Mouse (Mus musculus): ENCODE measurements at regions not wholly inside any gene's neighbourhood (a gene's known extent, or its start where the extent isn't known, plus 50 kb on each side); places are given as distances from the start of the nearest gene placed in this dataset.
"Not testable (repeated sequence)": the region's sequence is repeated elsewhere in the genome, so short reads cannot be mapped to it uniquely, and the experiment has no call there.

DNA sequence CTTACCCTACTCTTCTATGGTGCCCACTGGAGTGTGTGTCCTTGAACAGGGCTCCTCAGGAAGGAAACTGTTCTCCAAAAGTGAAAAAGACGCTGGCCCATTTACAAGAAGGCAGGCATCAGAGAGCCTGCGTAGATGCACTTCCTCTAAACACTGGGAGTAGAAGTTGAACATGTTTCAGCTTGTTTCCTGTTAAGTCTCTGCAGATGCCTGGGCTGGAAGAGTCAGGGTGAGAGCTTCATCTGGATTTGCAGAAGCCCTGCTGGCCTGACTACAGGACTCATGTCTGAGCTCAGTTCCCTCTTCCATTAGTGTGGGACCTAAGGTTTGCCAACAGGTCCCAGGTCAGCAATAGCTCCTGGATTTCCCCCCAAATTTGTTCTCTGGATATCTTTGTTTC is 54.7 kb upstream of the Nlrp1b start:
- DNase-seq, result no peak

DNA sequence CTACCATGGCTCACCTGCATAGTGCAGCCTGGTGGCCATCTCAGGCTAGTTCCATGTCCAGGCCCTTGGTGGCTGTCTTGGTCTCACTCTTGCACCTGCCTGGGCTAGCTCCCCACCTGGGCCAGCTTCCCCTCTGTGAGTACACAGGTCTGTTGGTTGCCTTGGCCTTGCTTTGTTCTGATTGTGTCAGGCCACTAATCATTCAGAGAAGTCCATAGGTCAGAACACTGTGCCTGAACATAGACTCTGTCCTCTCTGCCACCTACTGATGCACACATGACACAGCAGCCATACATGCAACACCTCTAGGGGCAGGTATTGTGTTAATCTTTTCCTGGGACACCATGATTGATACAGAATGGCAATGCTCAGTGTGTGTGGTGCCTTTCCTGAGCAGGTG is 57.7 kb upstream of the Nlrp1b start:
- DNase-seq, result not testable (repeated sequence)

- no peak for DNase-seq
Observed at GRCm38 (mm10) chr11:71289490-71289889, 59.0 kb upstream of the Nlrp1b start.

DNA sequence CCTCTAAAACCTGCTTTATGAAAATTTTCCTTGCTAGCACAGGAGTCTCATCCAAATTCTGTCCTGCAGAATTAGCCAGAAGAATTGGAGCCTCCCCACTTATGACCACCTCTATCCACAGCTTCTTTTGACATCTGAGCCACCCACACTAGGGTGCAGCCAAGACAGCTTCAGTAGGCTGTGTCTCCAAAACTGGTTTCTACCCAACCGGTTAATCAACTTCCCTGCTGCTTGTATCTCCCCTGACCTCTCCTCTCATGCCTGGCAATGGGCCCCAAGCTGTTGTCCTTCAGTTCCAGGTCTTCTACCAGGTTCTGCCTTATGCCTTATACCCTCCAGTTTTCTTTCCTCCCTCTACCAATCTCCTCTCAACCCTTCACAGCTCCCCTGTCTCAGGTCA is 68.9 kb upstream of the Nlrp1b start:
- DNase-seq, result no peak

- no peak for DNase-seq
Observed at GRCm38 (mm10) chr11:71323439-71323838, 92.9 kb upstream of the Nlrp1b start.

DNA sequence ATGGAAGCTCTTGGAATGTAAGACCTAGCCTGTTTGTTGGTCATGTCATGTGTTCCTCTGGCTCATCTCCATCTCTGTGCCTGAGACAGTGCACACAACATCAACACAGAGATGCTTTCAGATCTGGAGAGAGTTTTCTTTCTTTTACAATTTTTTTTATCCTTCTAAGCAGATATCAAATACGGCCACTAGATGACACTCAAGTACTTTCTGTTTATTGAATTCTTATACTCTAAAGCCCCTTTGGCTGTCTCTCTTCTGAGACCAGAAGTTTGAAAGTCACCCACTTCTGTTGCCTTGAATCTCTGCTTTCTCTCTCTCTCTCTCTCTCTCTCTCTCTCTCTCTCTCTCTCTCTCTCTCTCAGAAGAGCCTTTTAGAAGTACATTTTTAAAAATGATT is 106.9 kb upstream of the Nlrp1b start:
- DNase-seq, result no peak

DNA sequence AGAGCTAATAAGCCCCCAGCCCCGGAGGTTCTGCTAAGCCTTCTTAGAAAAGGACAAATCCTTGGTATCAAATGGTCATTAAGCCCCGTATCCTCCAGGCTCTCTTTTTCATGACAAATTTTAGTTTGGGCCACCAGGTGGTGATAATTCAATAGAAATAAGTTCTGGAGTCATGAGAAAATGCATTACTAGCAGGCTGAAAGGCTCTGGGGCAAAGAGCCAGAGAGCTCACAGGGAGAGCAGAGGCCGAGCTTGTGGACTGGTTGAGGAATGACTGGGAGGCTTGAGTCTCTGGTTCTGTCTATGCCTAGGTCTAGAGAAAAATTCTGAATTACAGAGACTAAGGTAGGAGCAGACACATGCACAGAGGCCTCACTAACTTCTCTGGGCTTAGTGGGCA is 115.5 kb upstream of the Nlrp1b start:
- DNase-seq, result peak; percentile 21

DNA sequence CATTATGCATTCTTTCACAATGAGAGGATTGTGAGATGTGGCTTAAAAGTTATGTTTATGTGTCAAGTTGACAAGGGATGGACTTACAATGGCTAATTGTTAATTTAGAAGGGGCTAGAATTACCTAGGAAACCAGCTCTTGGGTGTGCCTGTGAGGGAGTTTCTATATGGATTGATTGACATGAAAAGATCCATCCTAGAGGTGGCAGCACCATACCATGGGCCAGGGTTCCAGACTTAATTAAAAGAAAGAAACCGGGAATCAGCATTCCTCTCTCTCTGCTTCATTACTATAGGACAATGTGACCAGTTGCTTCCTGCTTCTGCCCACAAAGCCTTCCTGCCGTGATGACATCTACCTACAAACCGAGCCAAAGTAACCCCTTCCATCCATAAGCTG is 126.6 kb upstream of the Nlrp1b start:
- DNase-seq, result no peak

GRCm38 (mm10) chr11:71360856-71361255 is 130.3 kb upstream of the Nlrp1b start:
- DNase-seq, result no peak

DNA sequence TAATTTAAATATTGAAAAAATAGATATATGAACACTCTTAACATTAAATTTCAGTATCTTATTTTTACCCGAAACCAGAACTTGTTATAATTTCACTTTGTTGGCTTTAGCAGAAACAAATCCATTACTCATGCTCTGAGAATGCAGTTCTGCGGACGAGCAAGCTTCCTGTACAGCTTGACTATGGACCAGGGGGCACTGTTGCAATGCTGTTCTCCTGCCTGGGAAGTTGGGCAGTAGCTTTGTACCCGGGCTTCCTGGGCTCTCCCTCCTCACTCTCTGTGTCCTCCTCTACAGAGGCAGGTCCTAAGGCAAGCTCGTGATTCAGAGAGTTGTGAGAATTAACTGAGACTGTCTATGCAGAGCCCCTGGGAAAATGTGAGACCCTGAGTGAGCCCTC is 141.3 kb upstream of the Nlrp1b start:
- no peak for DNase-seq

- no peak for DNase-seq
Observed at GRCm38 (mm10) chr11:71375132-71375531, 144.6 kb upstream of the Nlrp1b start.

DNA sequence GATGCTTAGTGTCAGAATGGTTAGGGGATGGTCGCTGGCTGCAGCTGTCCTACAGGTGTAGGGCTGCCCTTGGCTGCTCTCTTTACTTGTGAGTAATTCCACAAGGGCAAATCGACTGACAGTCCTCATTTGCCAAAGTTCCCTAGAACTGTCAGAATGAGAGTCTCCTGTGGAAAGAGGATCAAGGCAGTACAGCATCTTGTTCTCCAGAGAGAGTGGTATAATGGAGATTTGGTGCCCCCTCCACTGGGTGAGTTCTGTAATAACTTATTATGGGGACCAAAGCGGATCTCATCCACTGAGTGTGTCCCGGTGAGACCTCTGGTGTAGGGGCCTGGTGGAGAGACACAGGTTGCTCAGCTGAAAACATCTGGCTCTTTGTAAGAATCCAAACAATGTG is 157.9 kb upstream of the Nlrp1b start:
- no peak for DNase-seq

DNA sequence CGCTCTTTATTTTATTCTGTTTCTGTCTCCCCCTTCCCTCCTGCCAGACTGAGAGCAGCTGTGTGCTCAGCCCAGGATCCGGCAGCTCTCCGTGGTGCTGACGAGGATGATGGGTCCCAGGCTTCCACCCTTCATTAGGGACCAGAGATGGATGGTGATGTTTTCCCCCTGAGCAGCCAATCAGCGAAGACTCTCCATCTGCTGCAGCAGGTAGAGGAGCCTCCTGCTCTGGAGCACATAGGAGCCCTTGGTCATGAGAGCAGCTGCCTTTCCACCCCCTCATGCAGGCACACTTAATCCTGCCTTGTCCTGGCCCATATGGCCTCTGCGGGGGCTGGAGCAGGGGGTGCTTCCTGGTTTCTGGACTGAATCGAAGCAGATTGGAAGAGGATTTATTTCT is 159.1 kb upstream of the Nlrp1b start:
- peak; percentile 37 for DNase-seq

- DNase-seq, result no peak
Observed at GRCm38 (mm10) chr11:71390151-71390550, 159.6 kb upstream of the Nlrp1b start.

DNA sequence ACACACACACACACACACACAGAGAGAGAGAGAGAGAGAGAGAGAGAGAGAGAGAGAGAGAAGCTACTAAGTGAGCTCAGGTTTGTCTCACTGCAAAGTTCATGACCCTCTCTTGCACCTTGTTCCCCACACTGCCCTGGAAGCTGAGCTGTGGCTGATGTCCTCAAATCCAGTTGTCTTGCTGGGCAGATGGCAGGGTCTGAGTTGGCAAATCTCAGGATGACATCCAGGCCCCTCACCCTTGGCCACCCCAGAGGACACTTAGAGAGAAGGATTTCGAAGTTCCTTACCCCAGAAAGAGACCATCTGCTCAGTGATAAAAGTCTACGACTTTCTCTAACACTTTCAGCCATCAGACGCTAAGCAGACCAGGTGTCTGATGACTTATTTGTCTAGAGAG is 160.1 kb upstream of the Nlrp1b start:
- no peak for DNase-seq

DNA sequence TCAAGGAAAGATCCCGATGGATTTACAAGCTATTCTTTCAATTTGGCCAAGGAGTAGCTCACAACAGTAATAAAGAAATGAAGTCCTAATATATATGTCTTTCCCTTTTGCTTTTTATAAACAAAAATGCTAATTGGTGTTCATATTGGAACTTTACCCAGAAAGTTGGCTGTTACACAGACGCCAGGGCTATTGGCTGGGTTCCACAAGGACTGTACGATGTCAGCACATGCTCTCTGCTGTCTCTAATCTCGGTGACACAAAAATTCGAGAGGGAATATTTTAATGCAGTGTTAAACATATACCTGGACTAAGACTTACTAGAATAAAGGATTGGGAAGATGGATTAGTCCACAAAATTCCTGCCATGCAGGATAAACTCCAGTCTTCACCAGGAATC is 162.9 kb upstream of the Nlrp1b start:
- DNase-seq, result no peak

- no peak for DNase-seq
Observed at GRCm38 (mm10) chr11:71395023-71395422, 164.5 kb upstream of the Nlrp1b start.

DNA sequence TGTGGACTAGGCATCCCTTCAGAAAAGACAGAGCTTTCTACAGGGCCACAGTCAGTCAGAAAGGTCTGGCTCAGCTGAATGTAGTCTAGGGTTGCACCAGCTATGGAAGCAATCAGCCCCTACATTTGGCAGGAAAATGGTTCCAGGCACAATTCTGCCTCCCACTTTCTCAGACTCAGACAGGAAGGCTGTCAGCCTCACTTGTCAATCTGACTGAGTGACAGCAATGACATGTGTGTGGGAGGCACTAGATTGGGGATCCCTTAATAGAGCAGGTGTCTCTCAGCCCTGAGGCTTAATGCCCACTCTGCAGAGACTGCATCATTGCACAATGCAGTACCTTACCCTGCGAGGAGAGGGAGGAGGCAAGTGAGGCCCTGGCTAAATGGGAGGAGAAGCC is 165.1 kb upstream of the Nlrp1b start:
- DNase-seq, result no peak

DNA sequence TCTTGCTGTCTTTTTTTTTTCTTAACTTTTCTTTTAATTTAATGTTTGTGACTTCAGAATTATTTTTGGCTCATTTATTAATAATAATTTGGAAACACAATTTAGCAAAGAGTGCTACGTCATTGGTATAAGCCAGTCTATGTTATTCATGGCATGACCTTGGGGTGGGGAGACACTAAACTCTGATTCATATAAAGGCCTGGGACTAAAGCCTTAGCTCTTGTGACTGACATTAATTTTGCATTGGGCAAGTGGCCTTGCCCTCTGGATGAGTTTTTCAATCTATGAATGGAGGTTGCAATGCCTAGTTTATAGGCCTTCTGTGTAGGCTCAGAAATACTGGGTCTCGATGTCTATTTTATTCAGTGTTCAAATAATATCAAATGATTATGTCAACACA is 169.8 kb upstream of the Nlrp1b start:
- no peak for DNase-seq

DNA sequence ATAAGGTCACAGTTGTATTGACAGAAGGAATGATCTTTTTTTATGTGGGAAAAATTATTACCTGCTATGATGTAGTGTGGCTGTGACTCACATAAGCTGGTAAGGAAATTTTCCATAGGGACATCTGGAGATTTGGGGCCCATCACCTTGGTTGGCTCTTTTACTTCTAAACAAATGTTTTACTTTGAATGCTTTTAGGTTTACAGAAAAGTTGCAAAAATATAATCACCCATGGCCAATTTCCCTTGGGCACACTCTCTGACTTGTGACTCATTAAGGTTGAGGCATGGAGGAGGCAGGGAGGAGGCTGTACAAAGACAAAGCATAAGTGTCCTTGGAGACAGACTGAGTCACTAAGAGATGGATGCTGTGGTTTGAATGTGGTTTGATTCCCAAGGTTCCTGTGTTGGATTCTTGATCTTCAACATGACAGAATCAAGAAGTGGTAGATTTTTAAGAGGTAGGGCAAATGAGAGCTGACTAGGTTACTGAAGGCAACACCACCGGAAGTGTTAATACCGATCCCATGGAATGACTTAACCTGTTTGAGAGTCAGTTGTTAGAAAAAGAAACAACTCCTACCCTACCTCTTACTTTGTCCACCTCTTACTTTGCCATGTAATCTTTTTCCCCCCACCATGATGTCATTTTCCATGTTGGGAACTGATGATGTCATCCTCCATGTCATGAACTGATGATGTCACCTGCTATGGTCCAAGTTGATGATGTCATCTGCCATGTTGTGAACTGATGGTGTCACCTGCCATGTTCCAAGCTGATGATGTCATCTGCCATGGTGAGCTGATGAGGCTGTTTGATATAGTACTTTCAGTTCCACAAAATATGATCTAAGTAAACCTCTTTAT is 171.1 kb upstream of the Nlrp1b start:
- no peak for DNase-seq

- DNase-seq, result no peak
Observed at GRCm38 (mm10) chr11:71404361-71404760, 173.8 kb upstream of the Nlrp1b start.

DNA sequence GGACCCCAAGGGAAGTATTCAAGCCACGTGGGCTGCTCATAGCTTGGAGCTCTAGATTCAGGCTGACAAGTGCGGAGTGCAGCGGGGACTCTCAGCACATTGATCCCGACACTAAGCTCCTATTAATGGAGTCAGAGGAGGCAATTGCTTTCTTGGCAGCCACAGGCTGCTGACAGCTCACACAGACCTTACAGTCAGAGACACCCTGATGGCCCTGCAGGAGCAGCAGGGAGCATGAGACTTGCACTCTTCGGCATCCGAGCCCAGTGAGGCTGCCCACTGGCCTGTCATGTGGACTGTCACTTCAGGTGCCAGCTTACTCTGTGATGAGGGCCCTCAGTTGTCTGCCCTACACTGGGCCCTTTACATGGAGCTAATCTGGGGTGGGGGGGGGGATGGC is 176.5 kb upstream of the Nlrp1b start:
- DNase-seq, result no peak

DNA sequence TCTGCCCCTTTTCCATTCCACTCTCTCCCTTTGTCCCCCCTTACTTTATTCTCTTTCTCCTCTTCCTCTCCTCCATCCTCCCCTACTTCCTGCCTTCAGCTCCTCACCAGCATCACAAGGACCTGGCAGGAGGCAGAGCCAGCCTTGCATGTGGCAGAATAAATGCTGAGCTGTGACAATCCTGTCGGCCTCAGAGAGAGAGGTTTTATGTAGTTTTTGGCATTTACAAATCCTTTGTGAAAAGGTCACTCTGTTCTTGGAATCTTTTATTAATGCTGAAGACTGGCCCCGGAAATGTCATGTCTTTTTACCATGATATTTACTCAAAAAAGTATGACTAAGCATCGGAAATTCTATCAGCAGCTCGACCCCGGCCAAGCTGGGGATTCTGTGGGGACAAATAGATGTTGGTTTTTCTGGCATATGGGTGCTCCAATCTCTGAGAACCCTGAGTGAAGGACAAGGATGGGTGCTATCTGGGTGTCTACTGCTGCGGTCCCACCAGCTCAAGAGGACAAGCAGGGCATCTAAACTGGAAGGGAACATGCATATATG is 178.8 kb upstream of the Nlrp1b start:
- DNase-seq, result no peak

GRCm38 (mm10) chr11:71410582-71410981 is 180.0 kb upstream of the Nlrp1b start:
- no peak for DNase-seq

DNA sequence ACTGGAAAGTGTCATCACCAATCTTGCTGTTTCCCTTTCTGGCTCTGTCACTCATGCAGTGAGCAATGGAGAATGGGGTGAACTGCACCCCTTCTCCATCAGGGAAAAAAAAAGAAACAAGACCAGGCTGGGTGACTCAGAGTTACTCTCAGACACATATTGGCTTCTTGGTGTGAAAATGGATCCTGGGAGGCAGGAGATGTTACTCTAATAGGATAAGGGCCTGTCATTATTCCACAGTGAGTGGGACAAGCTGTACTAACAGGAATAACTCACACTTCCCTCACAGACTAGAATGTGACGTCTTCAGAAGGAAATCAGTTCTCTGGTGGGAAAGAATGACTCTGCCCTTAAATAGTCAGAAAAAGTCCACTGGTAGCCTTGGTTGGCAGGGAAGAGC is 181.4 kb upstream of the Nlrp1b start:
- no peak for DNase-seq
